Mouse (Mus musculus) megakaryocyte-erythroid progenitor cell, adult 5-6 weeks (primary cell): ENCODE results near the gene Uba52. TPM values are rescaled to one million over a fixed set of nuclear protein-coding genes. Genes with fewer than 3 reads are reported as not detected.

Experiments
- ATAC-seq: replicated peaks from 2 replicates; pipeline ENCODE4 v1.8.0; 2016; ENCODE audit warnings: mild to moderate bottlenecking, inconsistent platforms; ENCODE audit not compliant: severe bottlenecking, poor library complexity, low FRiP score, low TSS enrichment
- total RNA-seq, 2 experiments: library from RNA; stranded (forward) in 1 of 2; stranded (reverse) in 1 of 2; fragments of 200-1000, 215-1000 nt in 1 of 2; fragments of >200 nt in 1 of 2; fragmentation: Nextera tagmentation in 1 of 2; gene quantifications; 2 replicates each; pipeline ENCODE4 v1.2.3; 2014 to 2017

The Uba52 gene
- total RNA-seq (2014; fragmentation: Nextera tagmentation), result 2,751 and 3,393 TPM in 2 replicates
- 4,463 and 5,230 TPM in 2 replicates for total RNA-seq (2017)

- ATAC-seq, result peak; percentile 66
These were observed at the start of gene Uba52 for GRCm38 (mm10) chr8:70510228-70510915. Uba52 (minus strand) TSS chr8:70510801.

GRCm38 (mm10) chr8:70560096-70560495 lies 49.5 kb upstream of the Uba52 start:
- no peak for ATAC-seq

GRCm38 (mm10) chr8:70558983-70559382 lies 48.4 kb upstream of the Uba52 start:
- ATAC-seq, result no peak

GRCm38 (mm10) chr8:70558334-70558733 lies 47.7 kb upstream of the Uba52 start:
- ATAC-seq, result peak; percentile 31; the same call in 1 of the 2 replicates

GRCm38 (mm10) chr8:70555079-70555747 lies 44.6 kb upstream of the Uba52 start:
- no peak for ATAC-seq

GRCm38 (mm10) chr8:70553740-70554139 lies 43.1 kb upstream of the Uba52 start:
- ATAC-seq, result no peak

- peak; percentile 63 for ATAC-seq
These were observed 42.2 kb upstream of the Uba52 start for GRCm38 (mm10) chr8:70552836-70553235.

GRCm38 (mm10) chr8:70551558-70552161 lies 41.1 kb upstream of the Uba52 start:
- no peak for ATAC-seq

- ATAC-seq, result no peak
These were observed 39.0 kb upstream of the Uba52 start for GRCm38 (mm10) chr8:70549412-70550184.

GRCm38 (mm10) chr8:70547762-70548161 lies 37.2 kb upstream of the Uba52 start:
- no peak for ATAC-seq

- ATAC-seq, result no peak
These were observed 35.8 kb upstream of the Uba52 start for GRCm38 (mm10) chr8:70546412-70546811.

GRCm38 (mm10) chr8:70544200-70544687 lies 33.6 kb upstream of the Uba52 start:
- ATAC-seq, result 0 out of 2 replicates have a peak, but pooled peaks have one; percentile 17

GRCm38 (mm10) chr8:70541081-70541480 lies 30.5 kb upstream of the Uba52 start:
- no peak for ATAC-seq

GRCm38 (mm10) chr8:70540507-70541071 lies 30.0 kb upstream of the Uba52 start:
- no peak for ATAC-seq

- no peak for ATAC-seq
These were observed 29.5 kb upstream of the Uba52 start for GRCm38 (mm10) chr8:70540013-70540506.

GRCm38 (mm10) chr8:70539077-70539813 lies 28.6 kb upstream of the Uba52 start, which contains the start of gene Ell:
Ell (plus strand) TSS chr8:70539457.
- ATAC-seq, result peak; percentile 78

- ATAC-seq, result peak; percentile 77
These were observed 28.1 kb upstream of the Uba52 start for GRCm38 (mm10) chr8:70538633-70539076.

- 0 out of 2 replicates have a peak, but pooled peaks have one; percentile 18 for ATAC-seq
These were observed 27.5 kb upstream of the Uba52 start for GRCm38 (mm10) chr8:70538024-70538579.
